Mouse (Mus musculus): ENCODE measurements around the gene Lsamp. TPM values are rescaled to one million over a fixed set of nuclear protein-coding genes. Genes with fewer than 3 reads are reported as not detected.

The Lsamp gene
- total and polyA plus RNA-seq, 3 experiments = not detected

DNA sequence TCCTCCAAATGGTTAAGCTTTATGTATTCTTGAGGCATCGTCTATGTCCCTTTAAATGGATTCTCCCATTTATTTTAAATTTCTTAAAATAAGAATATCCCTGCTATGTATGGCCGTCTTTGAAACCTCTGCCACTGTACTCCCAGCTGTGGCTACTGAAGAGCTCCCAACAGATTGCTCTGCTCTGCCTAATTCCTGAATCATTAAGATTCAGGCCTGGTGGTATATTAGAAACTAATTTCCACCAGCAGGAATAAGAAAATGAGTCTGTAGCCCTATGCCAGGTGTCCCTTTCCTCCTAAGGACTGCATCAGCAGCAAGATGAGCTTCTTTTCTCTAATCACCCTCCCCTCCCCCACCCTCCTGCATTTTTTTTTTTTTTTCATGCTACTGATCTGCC lies 1381.0 kb downstream of the Lsamp start:
- Histone ChIP-seq H3K9ac (ENCODE audit: insufficient read depth, low read depth) (no peak overlapping the region), H3K4me1 (ENCODE audit: control insufficient read depth in 1 of 2, insufficient read depth in 2 of 2) (no peaks in the 10 kb centered on the region), H3K4me3 (replicated peaks in 1 of 3; ENCODE audit: low read depth in 2 of 3, low read length in 2 of 3, poor library complexity in 1 of 3) (no peak overlapping the region), H3K79me2 (replicated peaks; ENCODE audit: control insufficient read depth, extremely low read depth, insufficient read depth, poor library complexity, severe bottlenecking) (no peaks in the 10 kb centered on the region), H3K4me2 (ENCODE audit: insufficient read depth, low read depth, poor library complexity, severe bottlenecking) (no peak overlapping the region), H3K27me3 (replicated peaks) (no peaks in the 10 kb centered on the region), H3K36me3 (replicated peaks in 1 of 2; ENCODE audit: control insufficient read depth in 1 of 2, insufficient read depth in 1 of 2, low read length in 1 of 2) (no peaks in the 10 kb centered on the region), H3K9me3 (replicated peaks; ENCODE audit: low read length) (peaks cover 58% of the 10 kb centered on the region), H3K27ac (ENCODE audit: insufficient read depth, low read depth) (no peak overlapping the region)
- TF ChIP-seq IRF4 (IDR thresholded peaks at IDR 0.05; ENCODE audit: low read depth, low read length) (no peak), SIN3A (IDR thresholded peaks at IDR 0.05; ENCODE audit: low read length) (no peak), ELF1 (IDR thresholded peaks at IDR 0.05; ENCODE audit: low read depth, low read length) (no peak), ZKSCAN1 (IDR thresholded peaks at IDR 0.05; ENCODE audit: borderline replicate concordance, low read depth, low read length) (no peak), HCFC1 (IDR thresholded peaks at IDR 0.05; ENCODE audit: low read depth, low read length) (no peak), E2F4 (IDR thresholded peaks at IDR 0.05; ENCODE audit: insufficient replicate concordance, low read depth, low read length) (no peak), SMC3 (IDR thresholded peaks at IDR 0.05; ENCODE audit: low read depth, low read length) (no peak), TBP (conservative IDR thresholded peaks at IDR 0.05; ENCODE audit: low read depth, low read length) (no peak), MXI1 (IDR thresholded peaks at IDR 0.05; ENCODE audit: low read depth, low read length) (no peak), CHD1 (IDR thresholded peaks at IDR 0.05; ENCODE audit: low read depth, low read length) (no peak), MAZ (IDR thresholded peaks at IDR 0.05; ENCODE audit: low read depth, low read length) (no peak), MYC (IDR thresholded peaks at IDR 0.05; ENCODE audit: low read depth, low read length) (no peak), CHD2 (IDR thresholded peaks at IDR 0.05; ENCODE audit: low read length) (no peak), ETS1 (conservative IDR thresholded peaks at IDR 0.05; ENCODE audit: low read depth, low read length) (no peak), USF2 (conservative IDR thresholded peaks at IDR 0.05; ENCODE audit: low read depth, low read length) (no peak), JUN (IDR thresholded peaks at IDR 0.05; ENCODE audit: insufficient read depth, low read depth, low read length) (no peak), BHLHE40 (IDR thresholded peaks at IDR 0.05; ENCODE audit: low read depth, low read length) (no peak), TCF12 (IDR thresholded peaks at IDR 0.05; ENCODE audit: low read depth, low read length) (no peak)
- DNase-seq (ENCODE audit: extremely low read depth) = no peak
- dilution Hi-C loops (cut with MboI; ENCODE audit: extremely low pct_ligation_motif_present, extremely low pct_unique_long_range_greater_than_20kb, low sequenced_read_pairs) = no loop called here
- in situ Hi-C loops (cut with MboI; ENCODE audit: low pct_ligation_motif_present, low pct_unique_long_range_greater_than_20kb, low sequenced_read_pairs) = no loop called here

DNA sequence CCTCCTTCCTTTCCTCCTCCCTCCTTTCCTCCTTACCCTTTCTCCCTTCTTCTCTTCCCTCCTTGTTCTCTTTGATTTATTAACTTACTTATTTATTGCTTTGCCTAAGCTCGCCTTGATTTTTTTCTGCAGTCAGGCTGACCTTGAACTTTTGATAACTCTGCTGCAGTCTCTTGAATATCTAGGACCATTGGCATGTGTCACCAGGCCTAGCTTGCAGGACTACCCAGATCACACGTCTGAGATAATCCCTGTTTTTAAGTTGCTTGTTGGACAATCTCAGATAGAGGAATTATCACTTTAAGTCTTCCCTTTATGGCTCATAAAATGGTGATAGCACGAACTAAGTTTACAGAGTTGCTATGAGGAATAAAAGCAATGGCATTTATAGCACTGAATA lies 1399.5 kb downstream of the Lsamp start:
- TF ChIP-seq MYC (IDR thresholded peaks at IDR 0.05; ENCODE audit: low read depth, low read length) = no peak
- TF ChIP-seq EP300 (IDR thresholded peaks at IDR 0.05; ENCODE audit: low read length) = no peak
- TF ChIP-seq POLR2AphosphoS2 (IDR thresholded peaks at IDR 0.05; ENCODE audit: low read depth, low read length) = no peak
- no peak for TF ChIP-seq HCFC1 (IDR thresholded peaks at IDR 0.05; ENCODE audit: low read depth, low read length)
- TF ChIP-seq MAX (IDR thresholded peaks at IDR 0.05; ENCODE audit: low read length) = no peak
- no peak for TF ChIP-seq TCF12 (IDR thresholded peaks at IDR 0.05; ENCODE audit: low read depth, low read length)
- TF ChIP-seq IRF4 (IDR thresholded peaks at IDR 0.05; ENCODE audit: low read depth, low read length) = no peak
- TF ChIP-seq MEF2A (IDR thresholded peaks at IDR 0.05; ENCODE audit: borderline replicate concordance, low read depth, low read length) = no peak
- no peak for TF ChIP-seq MAFK (IDR thresholded peaks at IDR 0.05; ENCODE audit: insufficient replicate concordance, low read length)
- TF ChIP-seq NRF1 (IDR thresholded peaks at IDR 0.05; ENCODE audit: low read depth, low read length) = no peak
- TF ChIP-seq RAD21 (IDR thresholded peaks at IDR 0.05; ENCODE audit: low read depth, low read length) = no peak
- no peak for TF ChIP-seq USF1 (IDR thresholded peaks at IDR 0.05; ENCODE audit: low read depth, low read length)
- no peak for TF ChIP-seq CHD2 (IDR thresholded peaks at IDR 0.05; ENCODE audit: low read length)
- TF ChIP-seq CTCF (conservative IDR thresholded peaks at IDR 0.05 in 1 of 2, IDR thresholded peaks at IDR 0.05 in 1 of 2; ENCODE audit: low read depth in 2 of 2, low read length in 2 of 2) = no peak
- no peak for TF ChIP-seq ZNF384 (IDR thresholded peaks at IDR 0.05; ENCODE audit: low read depth, low read length)
- TF ChIP-seq ZC3H11A (IDR thresholded peaks at IDR 0.05; ENCODE audit: low read depth, low read length) = no peak
- TF ChIP-seq ETS1 (conservative IDR thresholded peaks at IDR 0.05; ENCODE audit: low read depth, low read length) = no peak
- TF ChIP-seq UBTF (IDR thresholded peaks at IDR 0.05; ENCODE audit: low read depth, low read length) = no peak
- no peak for TF ChIP-seq MXI1 (IDR thresholded peaks at IDR 0.05; ENCODE audit: low read depth, low read length)
- TF ChIP-seq E2F4 (IDR thresholded peaks at IDR 0.05; ENCODE audit: insufficient replicate concordance, low read depth, low read length) = no peak
- Histone ChIP-seq H3K4me2 (ENCODE audit: insufficient read depth, low read depth, poor library complexity, severe bottlenecking) (no peak overlapping the region), H3K36me3 (replicated peaks in 1 of 2; ENCODE audit: control insufficient read depth in 1 of 2, insufficient read depth in 1 of 2, low read length in 1 of 2) (no peaks in the 10 kb centered on the region), H3K27me3 (replicated peaks) (no peaks in the 10 kb centered on the region), H3K79me2 (replicated peaks; ENCODE audit: control insufficient read depth, extremely low read depth, insufficient read depth, poor library complexity, severe bottlenecking) (no peaks in the 10 kb centered on the region), H3K4me3 (replicated peaks in 1 of 3; ENCODE audit: low read depth in 2 of 3, low read length in 2 of 3, poor library complexity in 1 of 3) (no peak overlapping the region), H3K27ac (ENCODE audit: insufficient read depth, low read depth) (no peak overlapping the region), H3K9me3 (replicated peaks; ENCODE audit: low read length) (peaks cover 47% of the 10 kb centered on the region), H3K9ac (ENCODE audit: insufficient read depth, low read depth) (no peak overlapping the region), H3K4me1 (ENCODE audit: control insufficient read depth in 1 of 2, insufficient read depth in 2 of 2) (no peaks in the 10 kb centered on the region)
- no peak for DNase-seq (ENCODE audit: extremely low read depth)
- in situ Hi-C loops (cut with MboI; ENCODE audit: low pct_ligation_motif_present, low pct_unique_long_range_greater_than_20kb, low sequenced_read_pairs) (no loop called here), dilution Hi-C loops (cut with MboI; ENCODE audit: extremely low pct_ligation_motif_present, extremely low pct_unique_long_range_greater_than_20kb, low sequenced_read_pairs) (no loop called here)
